Mouse (Mus musculus): ENCODE measurements at regions not wholly inside any gene's neighbourhood (a gene's known extent, or its start where the extent isn't known, plus 50 kb on each side); places are given as distances from the start of the nearest gene placed in this dataset.

DNA sequence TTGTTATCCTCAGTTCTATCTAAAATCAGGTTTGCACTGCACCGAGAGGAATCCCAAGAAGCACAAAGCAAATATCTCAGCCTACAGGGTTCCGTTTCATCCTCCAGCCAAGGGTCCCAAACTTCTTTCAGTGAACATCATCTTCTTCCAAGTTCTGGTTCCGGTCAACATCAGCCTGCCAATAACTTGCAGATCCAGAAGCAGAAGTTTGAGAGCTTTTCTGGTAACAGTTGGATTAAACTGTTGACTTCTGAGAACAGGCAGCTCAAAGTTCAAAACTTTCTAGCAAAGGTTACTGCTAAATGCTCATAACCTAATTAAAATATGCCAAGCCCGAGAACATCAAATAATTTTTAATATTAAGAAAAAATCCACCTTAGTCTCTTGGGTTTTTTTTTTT, 237.0 kb upstream of the Gm37988 start:
- WGBS: 96% methylated on average over 4 of the region's 4 CpGs

DNA sequence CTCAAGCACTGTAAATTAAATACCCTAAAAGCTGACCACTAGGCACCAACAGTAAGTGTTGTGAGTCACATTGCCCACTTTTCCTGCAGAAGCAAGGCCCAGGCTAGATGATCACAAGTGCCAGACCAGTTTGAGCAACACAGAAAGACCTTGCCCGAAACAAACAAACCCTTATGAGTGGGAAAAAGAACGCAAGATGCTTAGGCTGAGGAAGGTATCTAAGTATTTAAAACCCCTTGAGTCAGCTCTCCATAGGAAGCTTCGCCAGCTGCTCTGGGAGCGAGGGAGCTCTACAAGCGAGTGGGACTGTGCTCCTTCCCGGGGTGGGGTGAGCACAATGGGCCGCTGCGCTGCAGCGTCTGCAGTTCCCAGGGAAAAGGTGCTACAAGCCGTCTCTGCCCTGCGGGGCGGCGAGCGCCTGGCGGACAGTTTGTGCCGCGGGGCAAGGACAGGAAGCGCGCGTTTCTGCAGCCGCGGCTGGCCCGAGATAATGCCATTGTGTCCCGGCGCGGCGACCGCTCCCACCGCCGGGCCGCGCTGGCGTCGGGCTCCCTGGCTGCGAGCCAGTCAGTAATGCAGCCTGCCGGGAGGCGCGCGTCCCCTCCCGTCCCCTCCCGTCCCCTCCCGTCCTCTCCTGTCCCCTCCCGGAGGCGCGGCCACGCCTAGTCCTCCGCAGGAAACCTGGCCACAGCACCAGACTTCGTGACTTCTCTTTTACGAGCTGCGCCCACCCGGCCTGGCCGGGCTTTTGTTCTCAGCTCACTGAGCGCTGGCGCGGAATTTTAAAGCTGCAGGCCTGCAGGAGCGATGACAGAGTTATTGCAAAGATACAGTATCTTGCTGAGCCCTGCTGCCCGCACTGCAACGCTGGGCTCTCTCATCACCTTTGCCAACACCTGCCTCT, 236.1 kb upstream of the Gm37988 start:
- H3K27ac ChIP-seq (ENCODE audit: insufficient read depth, low read length): peak overlapping the region; percentile 27; the same call in 1 of the 2 replicates
- 1% methylated on average over 56 of the region's 58 CpGs for WGBS
- DNase-seq: peak; percentile 72 to 77

More for the DNA sequence above, 237.0 kb upstream of the Gm37988 start:
- H3K4me1 ChIP-seq (ENCODE audit: control insufficient read depth, insufficient read depth, low read length): no peaks in the 10 kb centered on the region
- no peak for DNase-seq
- no peak overlapping the region for H3K4me3 ChIP-seq (replicated peaks; ENCODE audit: insufficient read depth, low read depth, low read length)
- no peak overlapping the region for H3K27ac ChIP-seq (ENCODE audit: insufficient read depth, low read length)
- TF ChIP-seq CTCF (IDR thresholded peaks at IDR 0.05; ENCODE audit: borderline replicate concordance, insufficient read depth, low read depth, low read length) (no peak), POLR2A (IDR thresholded peaks at IDR 0.05; ENCODE audit: borderline replicate concordance, insufficient read depth, low read length) (no peak)
- no peaks in the 10 kb centered on the region for H3K27me3 ChIP-seq (ENCODE audit: control insufficient read depth, insufficient read depth, low read length)

DNA sequence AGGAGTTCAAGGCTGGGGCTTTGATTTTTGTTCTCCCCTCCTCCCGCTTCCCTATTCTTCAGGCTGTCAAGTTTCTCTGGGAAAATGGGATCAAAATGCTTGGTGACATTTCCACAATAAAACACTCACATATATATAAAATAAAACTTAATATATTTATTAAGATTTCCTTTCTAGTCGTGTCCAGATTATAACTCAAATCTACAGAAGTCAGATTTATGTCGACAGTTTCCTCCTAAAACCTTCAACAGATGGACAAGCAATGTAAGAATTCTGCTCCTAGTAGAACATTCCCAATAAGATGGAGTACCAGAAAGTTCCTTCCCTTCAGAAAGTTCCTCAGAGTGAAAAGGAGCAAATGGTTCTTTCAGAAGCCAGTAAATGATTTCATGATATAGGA, 235.4 kb upstream of the Gm37988 start:
- TF ChIP-seq CTCF (IDR thresholded peaks at IDR 0.05; ENCODE audit: borderline replicate concordance, insufficient read depth, low read depth, low read length) (no peak), POLR2A (IDR thresholded peaks at IDR 0.05; ENCODE audit: borderline replicate concordance, insufficient read depth, low read length) (no peak)
- Histone ChIP-seq H3K27me3 (ENCODE audit: control insufficient read depth, insufficient read depth, low read length) (no peaks in the 10 kb centered on the region), H3K4me3 (replicated peaks; ENCODE audit: insufficient read depth, low read depth, low read length) (peak overlapping the region; percentile 55), H3K4me1 (ENCODE audit: control insufficient read depth, insufficient read depth, low read length) (no peaks in the 10 kb centered on the region), H3K27ac (ENCODE audit: insufficient read depth, low read length) (no peak overlapping the region)
- no peak for DNase-seq
- 65% methylated on average over 3 of the region's 3 CpGs for WGBS

More for the DNA sequence above, 236.1 kb upstream of the Gm37988 start:
- TF ChIP-seq POLR2A (IDR thresholded peaks at IDR 0.05; ENCODE audit: borderline replicate concordance, insufficient read depth, low read length) (no peak), CTCF (IDR thresholded peaks at IDR 0.05; ENCODE audit: borderline replicate concordance, insufficient read depth, low read depth, low read length) (no peak)
- H3K27me3 ChIP-seq (ENCODE audit: control insufficient read depth, insufficient read depth, low read length): no peaks in the 10 kb centered on the region
- no peaks in the 10 kb centered on the region for H3K4me1 ChIP-seq (ENCODE audit: control insufficient read depth, insufficient read depth, low read length)
- H3K4me3 ChIP-seq (replicated peaks; ENCODE audit: insufficient read depth, low read depth, low read length): peak overlapping the region; percentile 55

GRCm38 (mm10) chr1:4574101-4574500, 233.6 kb upstream of the Gm37988 start:
- no peak overlapping the region for H3K4me3 ChIP-seq (replicated peaks; ENCODE audit: insufficient read depth, low read depth, low read length)
- no peaks in the 10 kb centered on the region for H3K4me1 ChIP-seq (ENCODE audit: control insufficient read depth, insufficient read depth, low read length)
- TF ChIP-seq POLR2A (IDR thresholded peaks at IDR 0.05; ENCODE audit: borderline replicate concordance, insufficient read depth, low read length) (no peak), CTCF (IDR thresholded peaks at IDR 0.05; ENCODE audit: borderline replicate concordance, insufficient read depth, low read depth, low read length) (no peak)
- no peak overlapping the region for H3K27ac ChIP-seq (ENCODE audit: insufficient read depth, low read length)
- H3K27me3 ChIP-seq (ENCODE audit: control insufficient read depth, insufficient read depth, low read length): no peaks in the 10 kb centered on the region
- no peak for DNase-seq
- WGBS: 76% methylated on average over 1 of the region's 1 CpGs

- no peak for DNase-seq
- H3K27ac ChIP-seq (ENCODE audit: insufficient read depth, low read length): no peak overlapping the region
- H3K4me3 ChIP-seq (replicated peaks; ENCODE audit: insufficient read depth, low read depth, low read length): no peak overlapping the region
- 54% methylated on average over 1 of the region's 1 CpGs for WGBS
- H3K4me1 ChIP-seq (ENCODE audit: control insufficient read depth, insufficient read depth, low read length): no peaks in the 10 kb centered on the region
- TF ChIP-seq CTCF (IDR thresholded peaks at IDR 0.05; ENCODE audit: borderline replicate concordance, insufficient read depth, low read depth, low read length) (no peak), POLR2A (IDR thresholded peaks at IDR 0.05; ENCODE audit: borderline replicate concordance, insufficient read depth, low read length) (no peak)
- H3K27me3 ChIP-seq (ENCODE audit: control insufficient read depth, insufficient read depth, low read length): no peaks in the 10 kb centered on the region
These were observed 230.7 kb upstream of the Gm37988 start for GRCm38 (mm10) chr1:4576957-4577356.

GRCm38 (mm10) chr1:4582534-4582933, 225.2 kb upstream of the Gm37988 start:
- Histone ChIP-seq H3K27ac (ENCODE audit: insufficient read depth, low read length) (no peak overlapping the region), H3K27me3 (ENCODE audit: control insufficient read depth, insufficient read depth, low read length) (no peaks in the 10 kb centered on the region), H3K4me1 (ENCODE audit: control insufficient read depth, insufficient read depth, low read length) (no peaks in the 10 kb centered on the region), H3K4me3 (replicated peaks; ENCODE audit: insufficient read depth, low read depth, low read length) (no peak overlapping the region)
- DNase-seq: no peak
- no peak for TF ChIP-seq POLR2A (IDR thresholded peaks at IDR 0.05; ENCODE audit: borderline replicate concordance, insufficient read depth, low read length)
- TF ChIP-seq CTCF (IDR thresholded peaks at IDR 0.05; ENCODE audit: borderline replicate concordance, insufficient read depth, low read depth, low read length): no peak

DNA sequence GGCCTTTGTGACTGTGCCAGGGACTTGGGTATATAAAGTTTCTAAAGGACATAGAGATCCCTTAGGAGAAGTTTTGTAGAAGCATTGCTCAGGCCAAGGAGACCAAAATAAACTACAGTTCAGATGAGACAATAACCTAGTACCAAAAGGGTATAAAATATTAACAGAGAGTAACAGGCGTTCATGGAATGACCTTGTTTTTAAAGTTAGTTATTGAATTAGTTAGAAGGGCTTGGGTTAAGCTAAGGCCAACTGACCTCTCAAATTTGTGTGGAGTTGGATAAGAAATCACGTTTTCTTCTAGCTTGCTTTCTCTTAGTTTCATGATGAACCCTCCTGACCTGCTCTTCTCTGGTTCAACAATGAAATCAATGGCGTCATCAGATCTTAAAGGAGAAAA, 209.8 kb upstream of the Gm37988 start:
- no peak for DNase-seq
- 84% methylated on average over 3 of the region's 3 CpGs for WGBS
- no peak for TF ChIP-seq CTCF (IDR thresholded peaks at IDR 0.05; ENCODE audit: borderline replicate concordance, insufficient read depth, low read depth, low read length)
- TF ChIP-seq POLR2A (IDR thresholded peaks at IDR 0.05; ENCODE audit: borderline replicate concordance, insufficient read depth, low read length): no peak
- Histone ChIP-seq H3K27ac (ENCODE audit: insufficient read depth, low read length) (no peak overlapping the region), H3K4me3 (replicated peaks; ENCODE audit: insufficient read depth, low read depth, low read length) (no peak overlapping the region), H3K27me3 (ENCODE audit: control insufficient read depth, insufficient read depth, low read length) (no peaks in the 10 kb centered on the region), H3K4me1 (ENCODE audit: control insufficient read depth, insufficient read depth, low read length) (no peaks in the 10 kb centered on the region)

DNA sequence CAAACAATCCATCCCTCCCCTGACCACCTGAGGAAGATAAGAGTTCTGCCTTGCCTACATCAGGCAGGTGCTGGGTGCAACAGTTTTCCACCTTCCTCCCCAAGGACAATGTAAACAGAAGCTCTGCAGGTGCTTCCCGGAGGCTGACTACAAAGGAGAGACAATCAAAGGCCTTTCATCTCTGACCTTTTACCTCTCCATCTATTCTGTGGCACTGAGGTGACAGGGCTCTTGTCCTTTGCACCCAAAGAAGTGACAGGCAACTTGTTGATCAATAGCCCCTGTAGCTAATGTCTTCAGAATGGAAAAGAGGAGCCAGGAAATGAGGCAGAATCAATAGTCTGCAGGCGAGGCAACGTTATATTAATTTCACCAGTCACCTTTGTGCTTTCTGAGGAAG, 209.3 kb upstream of the Gm37988 start:
- 60% methylated on average over 3 of the region's 3 CpGs for WGBS
- H3K4me3 ChIP-seq (replicated peaks; ENCODE audit: insufficient read depth, low read depth, low read length): no peak overlapping the region
- TF ChIP-seq POLR2A (IDR thresholded peaks at IDR 0.05; ENCODE audit: borderline replicate concordance, insufficient read depth, low read length): no peak
- no peak for TF ChIP-seq CTCF (IDR thresholded peaks at IDR 0.05; ENCODE audit: borderline replicate concordance, insufficient read depth, low read depth, low read length)
- H3K27ac ChIP-seq (ENCODE audit: insufficient read depth, low read length): no peak overlapping the region
- H3K27me3 ChIP-seq (ENCODE audit: control insufficient read depth, insufficient read depth, low read length): no peaks in the 10 kb centered on the region
- DNase-seq: no peak
- H3K4me1 ChIP-seq (ENCODE audit: control insufficient read depth, insufficient read depth, low read length): no peaks in the 10 kb centered on the region
